Mouse (Mus musculus) kidney, postnatal 10 days (tissue): ENCODE measurements at regions not wholly inside any gene's neighbourhood (a gene's known extent, or its start where the extent isn't known, plus 50 kb on each side); places are given as distances from the start of the nearest gene placed in this dataset.

Source experiments
- DNase-seq: peaks from one replicate; pipeline ENCODE4 v3.0.0; 2021; ENCODE audit warnings: mixed read lengths

- no peak for DNase-seq
These were observed 61.7 kb downstream of the Thnsl1 start for GRCm38 (mm10) chr2:21267149-21267761.

DNA sequence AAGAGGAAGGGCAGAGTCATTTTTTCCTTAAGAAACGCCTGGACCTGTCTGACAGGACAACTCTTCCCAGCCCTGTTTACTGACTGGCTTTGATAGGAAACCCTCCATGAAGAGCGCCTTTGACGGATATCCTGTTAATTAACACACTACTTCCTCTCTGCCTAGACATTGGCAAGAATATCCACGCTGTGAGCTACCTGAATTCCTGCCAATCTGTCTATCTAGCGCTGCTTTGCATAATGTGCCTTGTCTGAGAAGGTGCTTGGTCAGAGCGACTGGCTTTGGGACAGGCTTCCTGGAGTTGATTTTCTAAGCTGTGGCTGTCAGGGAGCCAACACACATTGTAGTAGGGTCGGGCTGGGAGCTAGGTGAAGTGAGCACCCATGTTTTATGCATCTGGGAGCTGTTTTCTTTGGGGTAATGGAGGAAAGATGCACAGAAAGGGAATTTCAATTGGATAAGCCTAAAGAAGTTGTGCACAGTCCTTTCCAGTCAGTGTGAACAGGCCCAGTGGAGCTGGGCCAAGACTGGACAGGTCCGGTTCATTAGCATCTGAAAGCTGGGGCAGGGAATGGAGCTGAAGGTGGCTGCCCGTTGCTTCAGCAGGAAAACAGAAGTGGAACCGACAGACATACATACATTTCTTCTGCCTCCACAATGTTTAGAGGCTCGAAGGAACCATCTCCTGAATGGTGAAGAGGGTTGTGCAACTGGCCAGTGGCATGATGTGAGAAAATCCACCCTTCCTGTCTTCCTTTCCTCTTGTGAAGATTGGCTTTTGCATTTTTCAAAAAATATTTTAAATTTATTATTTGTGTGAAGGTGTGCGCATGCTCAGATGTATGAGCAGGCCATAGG is 64.7 kb downstream of the Thnsl1 start:
- peak; percentile 41 for DNase-seq

DNA sequence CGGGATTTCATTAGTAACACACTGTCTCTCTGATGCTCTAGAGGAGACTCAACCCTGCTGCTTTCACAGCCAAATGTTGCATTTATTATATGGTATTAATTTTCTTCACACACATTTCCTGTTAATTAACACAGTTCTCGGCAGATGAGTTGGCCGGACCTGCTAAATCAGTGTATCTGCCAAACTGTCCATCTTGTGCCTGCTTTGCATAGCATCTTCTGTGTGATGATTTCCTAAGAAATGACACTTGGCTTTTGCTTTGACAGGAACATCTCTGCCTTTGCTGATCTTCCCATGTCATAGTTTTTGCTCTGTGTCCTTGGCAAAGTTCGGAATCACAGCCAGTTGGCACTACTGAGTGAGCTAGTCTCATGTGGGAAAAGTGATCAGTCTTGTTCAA is 67.9 kb downstream of the Thnsl1 start:
- DNase-seq = no peak

GRCm38 (mm10) chr2:21275315-21275714 is 69.8 kb downstream of the Thnsl1 start:
- DNase-seq = no peak

GRCm38 (mm10) chr2:21280794-21281420 is 75.4 kb downstream of the Thnsl1 start:
- DNase-seq = peak; percentile 89

DNA sequence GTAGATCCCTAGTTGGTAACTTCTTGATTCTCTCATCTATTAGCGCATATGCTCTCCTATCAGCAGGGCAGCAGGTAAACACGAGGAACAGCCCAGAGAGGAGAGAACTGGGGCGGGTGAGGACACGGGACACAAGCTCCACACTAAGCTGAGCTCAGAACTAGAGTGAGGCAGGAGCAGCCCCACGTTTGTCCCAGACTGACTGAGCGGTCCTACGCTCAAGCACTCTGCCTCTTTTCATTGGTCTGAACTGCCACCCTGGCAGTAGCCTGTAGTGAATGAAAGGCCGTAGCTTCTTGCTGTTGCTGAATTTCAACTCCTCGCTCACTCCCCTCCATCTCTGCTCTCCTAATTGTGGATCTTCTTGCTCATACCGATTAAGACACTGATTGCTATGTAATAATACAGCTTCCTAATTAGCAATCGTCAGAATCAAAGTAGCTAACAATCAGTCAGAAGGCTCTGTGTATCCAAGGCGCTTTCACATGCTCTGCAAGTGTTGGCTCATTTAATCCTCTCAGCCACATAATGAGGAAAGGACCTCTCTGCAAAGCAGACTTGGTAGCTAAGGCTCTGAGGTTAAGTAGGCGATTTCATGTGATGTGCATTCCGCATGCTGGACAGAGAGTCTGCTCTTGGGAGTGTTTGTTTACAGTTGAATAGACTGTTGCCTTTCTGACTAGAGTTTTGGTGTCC is 77.1 kb downstream of the Thnsl1 start:
- DNase-seq = no peak

- no peak for DNase-seq
These were observed 79.4 kb downstream of the Thnsl1 start for GRCm38 (mm10) chr2:21284881-21285280.

DNA sequence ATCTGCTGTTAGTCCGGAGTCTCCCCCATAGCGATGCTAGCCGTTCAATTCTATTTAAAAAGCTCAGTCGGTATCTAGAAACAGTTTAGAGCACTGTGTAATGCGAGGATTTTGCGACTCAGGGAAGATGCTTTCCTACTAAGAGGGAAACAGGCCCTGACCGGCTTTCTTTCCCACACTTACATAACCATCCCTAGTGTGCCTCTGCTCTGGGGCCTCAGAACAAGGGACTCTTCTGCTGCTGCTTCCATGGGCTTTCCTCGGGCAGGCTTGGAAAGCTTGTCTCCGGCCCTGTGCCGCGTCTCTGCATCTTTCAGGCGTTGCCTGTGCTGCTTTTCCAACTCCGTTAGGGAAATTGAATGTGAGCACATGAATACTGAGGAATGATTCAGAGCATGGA is 79.6 kb upstream of the Gpr158 start:
- no peak for DNase-seq

- DNase-seq = no peak
These were observed 74.6 kb upstream of the Gpr158 start for GRCm38 (mm10) chr2:21292669-21293151.

DNA sequence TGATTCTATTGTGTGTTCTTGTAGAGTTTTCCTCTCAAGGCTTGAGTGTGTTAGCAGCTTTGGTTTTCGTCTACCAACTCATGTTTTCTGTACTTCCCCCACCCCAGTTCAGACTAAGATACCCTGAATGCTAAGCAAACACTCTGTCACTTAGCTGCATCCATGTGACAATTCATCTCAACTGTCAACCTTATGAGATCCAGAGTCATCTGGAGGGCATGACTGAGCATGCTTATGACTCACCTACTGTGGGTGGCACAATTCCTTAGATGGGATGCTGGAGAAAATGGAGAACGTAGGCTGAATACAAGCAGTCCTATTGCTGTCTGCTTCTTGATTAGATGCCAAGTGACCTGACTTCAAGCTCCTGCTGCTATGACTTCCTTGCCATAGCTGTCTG is 73.3 kb upstream of the Gpr158 start:
- no peak for DNase-seq

DNA sequence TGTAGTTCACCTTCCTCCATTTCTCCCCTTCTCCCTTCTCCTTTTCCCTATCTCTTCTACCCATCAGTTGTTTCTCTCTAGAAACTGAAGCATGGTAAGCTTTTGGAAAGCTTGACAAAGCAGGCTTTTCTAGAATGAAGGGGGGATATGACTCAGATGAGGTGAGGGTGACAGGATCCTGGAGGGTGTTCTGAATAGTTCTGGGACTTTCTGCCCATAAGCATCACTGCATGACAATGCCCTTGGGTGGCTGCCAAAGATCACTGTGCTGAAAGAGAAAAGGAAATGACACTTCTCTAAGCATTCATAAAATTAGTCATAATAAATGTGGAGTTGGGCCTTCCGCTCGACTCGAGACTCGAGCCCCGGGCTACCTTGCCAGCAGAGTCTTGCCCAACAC is 67.7 kb upstream of the Gpr158 start:
- DNase-seq = peak; percentile 40
